Mouse (Mus musculus) kidney, adult 18-20 months (tissue): Measurements from ENCODE around the gene Hist1h2ak.
A peak's percentile ranks its signal among the peaks of the same experiment; 100 is the strongest.

Source experiments
- DNase-seq: peaks from one replicate; pipeline ENCODE4 v3.0.0; 2021

Gene Hist1h2ak

DNA sequence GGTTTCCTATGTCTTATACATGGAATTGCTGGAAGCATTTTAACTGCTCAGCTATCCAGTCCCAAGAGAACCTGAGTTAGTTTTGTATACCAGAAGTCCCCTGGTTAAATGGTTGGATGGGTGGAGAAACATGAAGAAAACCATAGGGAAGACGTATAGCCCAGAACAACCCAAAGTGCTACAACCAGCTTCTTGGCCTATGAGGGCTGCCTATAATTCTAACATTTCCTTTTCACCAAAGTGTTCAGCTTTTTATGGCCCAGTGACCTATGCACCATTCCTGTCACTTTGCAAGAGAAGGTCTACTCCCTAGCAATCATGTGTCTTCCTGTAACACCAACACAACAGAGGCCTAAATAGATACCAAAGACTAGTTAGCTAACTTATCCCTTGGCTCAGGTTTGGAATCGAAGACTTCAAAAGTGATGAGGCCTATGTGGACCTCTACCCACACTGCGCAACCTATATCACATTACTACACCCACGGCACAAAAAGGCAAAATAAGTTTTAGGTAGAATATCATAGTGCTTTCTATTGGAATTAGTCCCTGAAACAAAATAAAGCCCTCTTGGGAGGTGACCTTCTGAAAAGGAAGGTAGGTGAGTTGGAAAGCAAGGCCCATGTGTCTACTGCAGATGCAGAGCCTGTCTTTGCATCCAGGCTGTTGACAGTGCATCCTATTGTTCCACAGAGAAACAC is 35.1 kb downstream of the Hist1h2ak start:
- DNase-seq, result no peak

DNA sequence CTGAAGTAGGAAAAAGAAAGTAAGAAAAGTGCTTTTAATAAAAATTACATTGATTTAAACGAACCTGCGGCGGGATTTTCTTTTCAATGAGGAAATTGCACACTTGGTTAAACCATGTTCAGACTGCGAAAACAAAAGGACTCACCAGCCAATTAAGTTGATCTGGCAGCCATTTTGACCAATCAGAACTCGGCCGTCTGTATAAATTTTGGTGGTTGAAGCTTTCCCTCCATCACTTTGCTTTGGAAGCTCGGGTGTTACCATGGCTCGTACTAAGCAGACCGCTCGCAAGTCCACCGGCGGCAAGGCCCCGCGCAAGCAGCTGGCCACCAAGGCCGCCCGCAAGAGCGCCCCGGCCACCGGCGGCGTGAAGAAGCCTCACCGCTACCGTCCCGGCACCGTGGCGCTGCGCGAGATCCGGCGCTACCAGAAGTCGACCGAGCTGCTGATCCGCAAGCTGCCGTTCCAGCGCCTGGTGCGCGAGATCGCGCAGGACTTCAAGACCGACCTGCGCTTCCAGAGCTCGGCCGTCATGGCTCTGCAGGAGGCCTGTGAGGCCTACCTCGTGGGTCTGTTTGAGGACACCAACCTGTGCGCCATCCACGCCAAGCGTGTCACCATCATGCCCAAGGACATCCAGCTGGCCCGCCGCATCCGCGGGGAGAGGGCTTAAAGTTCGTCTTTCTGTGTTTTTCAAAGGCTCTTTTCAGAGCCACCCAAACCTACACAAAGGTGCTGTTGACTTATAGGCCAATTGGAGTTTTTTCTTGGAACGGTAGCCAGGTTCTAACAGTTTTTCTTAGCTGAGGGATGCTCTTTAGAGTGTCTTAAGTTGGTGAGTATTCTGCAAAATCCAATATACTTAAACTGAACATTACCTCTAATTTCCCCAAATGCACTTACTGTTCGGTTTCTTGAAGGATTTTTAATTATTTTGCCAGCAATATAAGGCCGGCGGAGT is 36.0 kb downstream of the Hist1h2ak start, which contains the start of gene Hist1h3h:
Gene Hist1h3h, plus strand, starts transcription at position 263 of the 961 bp plus-strand sequence.
- peak; percentile 46 for DNase-seq

DNA sequence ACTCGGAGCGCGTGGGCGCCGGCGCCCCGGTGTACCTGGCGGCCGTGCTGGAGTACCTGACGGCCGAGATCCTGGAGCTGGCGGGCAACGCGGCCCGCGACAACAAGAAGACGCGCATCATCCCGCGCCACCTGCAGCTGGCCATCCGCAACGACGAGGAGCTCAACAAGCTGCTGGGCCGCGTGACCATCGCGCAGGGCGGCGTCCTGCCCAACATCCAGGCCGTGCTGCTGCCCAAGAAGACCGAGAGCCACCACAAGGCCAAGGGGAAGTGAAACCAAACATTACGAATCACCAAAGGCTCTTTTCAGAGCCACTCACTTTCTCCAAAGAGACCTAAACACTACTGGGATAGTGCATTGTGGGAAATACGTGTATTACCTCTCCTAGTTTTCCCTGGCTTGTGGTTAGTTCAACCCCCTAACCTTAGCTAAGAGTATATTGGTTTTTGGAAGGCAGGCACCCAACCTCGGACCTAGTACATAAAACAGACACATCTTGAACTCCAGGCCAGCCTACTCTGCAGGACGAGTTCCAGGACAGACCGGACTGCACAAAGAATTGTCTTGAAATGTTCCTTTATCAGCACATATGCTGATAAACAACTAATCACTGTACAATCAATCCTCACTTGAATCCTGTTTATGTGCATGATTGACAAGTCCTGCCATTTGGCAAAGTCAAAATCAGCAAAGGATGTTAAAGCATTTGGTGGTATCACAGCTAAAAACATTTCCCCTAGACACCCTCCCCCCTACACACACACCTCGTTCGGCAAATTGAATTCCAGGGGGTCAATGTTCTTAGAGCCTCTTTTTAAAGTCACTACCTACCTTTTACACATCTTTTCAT is 36.9 kb downstream of the Hist1h2ak start:
- peak; percentile 8 for DNase-seq

DNA sequence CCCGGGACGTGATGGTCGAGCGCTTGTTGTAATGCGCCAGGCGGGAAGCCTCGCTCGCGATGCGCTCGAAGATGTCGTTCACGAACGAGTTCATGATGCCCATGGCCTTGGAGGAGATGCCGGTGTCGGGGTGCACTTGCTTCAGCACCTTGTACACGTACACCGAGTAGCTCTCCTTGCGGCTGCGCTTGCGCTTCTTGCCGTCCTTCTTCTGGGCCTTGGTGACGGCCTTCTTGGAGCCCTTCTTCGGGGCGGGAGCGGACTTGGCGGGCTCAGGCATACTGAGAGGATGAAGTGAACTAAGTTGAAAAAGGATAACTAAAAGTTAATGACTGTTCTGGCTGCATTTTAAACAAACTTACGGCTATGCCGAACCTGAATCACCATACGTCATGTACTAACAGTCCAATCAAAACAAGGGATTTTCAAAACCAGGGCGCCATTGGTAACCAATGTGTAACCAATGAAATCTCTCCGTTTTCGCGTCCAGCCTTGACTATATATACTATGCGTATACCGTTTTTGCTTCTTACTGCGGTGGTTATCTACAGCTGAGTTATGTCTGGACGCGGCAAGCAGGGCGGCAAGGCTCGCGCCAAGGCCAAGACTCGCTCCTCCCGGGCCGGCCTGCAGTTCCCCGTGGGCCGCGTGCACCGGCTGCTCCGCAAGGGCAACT is 37.6 kb downstream of the Hist1h2ak start, which contains the start of the genes Hist1h2bl and Hist1h2ai:
Gene Hist1h2bl, minus strand, starts transcription at position 280 of the 676 bp plus-strand sequence.
Gene Hist1h2ai, plus strand, starts transcription at position 559 of the 676 bp plus-strand sequence.
- peak; percentile 52 for DNase-seq

DNA sequence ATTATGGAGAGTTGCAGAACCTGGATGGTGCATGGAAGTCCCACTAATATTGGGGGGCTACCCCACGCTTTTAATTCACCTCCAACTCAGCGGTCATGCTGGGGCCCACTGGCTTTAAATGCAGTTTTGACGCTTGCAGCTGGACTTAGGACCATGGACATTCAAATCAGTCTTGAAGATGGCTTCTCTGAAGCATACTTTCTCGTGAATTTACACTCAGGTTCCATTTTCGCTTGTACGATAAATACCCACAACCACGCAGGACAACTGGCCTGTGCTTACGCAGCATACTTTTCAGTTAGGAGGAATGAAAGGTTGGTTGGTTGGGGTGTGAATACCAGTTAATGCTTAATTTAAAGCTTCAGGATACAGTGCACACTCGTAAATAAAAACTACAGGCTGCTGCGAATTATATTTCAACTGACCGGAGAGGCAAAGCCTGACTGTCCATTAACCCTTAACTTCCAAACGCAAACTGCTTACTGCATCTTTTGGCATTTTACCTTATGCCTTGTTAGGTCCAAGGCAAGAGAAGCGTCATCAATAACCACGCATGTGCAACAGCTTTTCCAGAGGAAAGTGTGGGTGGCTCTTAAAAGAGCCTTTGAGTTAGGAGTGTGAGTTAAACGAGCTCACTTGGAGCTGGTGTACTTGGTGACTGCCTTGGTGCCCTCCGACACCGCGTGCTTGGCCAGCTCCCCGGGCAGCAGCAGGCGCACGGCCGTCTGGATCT is 38.3 kb downstream of the Hist1h2ak start:
- DNase-seq, result no peak

DNA sequence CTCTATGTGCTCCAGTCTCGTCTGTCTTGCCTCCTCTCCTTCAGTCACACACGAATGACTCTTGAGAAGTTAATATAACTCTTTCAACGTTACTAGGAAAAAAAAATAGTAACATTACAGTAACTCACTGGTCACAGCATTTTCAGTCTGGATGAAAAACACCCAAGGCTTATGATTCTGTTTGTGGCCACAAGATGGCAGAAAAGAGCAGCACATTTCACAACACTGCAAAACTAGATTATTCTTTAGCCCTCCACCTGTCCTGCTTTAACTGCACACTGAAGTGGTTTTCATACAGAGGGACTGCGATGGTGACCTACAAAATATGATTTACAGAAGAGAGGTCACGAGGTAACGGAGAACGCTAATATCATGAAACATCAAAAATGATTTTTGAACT is 38.9 kb downstream of the Hist1h2ak start:
- DNase-seq, result peak; percentile 65

DNA sequence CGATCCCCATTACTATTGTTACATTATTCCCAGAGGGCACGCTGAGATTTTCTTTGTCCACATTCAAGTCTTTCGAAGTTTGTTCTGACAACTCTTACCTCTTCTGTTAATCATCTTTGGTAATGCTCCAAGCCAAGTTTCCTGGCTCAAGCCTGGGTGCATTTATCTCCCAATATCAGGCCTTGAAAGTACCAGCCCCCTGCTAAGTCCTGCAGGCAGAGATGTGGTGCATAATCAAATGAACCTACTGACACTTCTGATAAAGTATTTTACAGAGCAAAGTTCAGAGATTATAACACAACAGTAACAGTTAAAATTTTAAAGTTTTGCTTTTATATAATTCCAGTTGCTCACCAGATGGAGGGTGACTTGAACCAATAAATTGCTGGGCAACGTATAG is 41.9 kb downstream of the Hist1h2ak start:
- DNase-seq, result no peak

DNA sequence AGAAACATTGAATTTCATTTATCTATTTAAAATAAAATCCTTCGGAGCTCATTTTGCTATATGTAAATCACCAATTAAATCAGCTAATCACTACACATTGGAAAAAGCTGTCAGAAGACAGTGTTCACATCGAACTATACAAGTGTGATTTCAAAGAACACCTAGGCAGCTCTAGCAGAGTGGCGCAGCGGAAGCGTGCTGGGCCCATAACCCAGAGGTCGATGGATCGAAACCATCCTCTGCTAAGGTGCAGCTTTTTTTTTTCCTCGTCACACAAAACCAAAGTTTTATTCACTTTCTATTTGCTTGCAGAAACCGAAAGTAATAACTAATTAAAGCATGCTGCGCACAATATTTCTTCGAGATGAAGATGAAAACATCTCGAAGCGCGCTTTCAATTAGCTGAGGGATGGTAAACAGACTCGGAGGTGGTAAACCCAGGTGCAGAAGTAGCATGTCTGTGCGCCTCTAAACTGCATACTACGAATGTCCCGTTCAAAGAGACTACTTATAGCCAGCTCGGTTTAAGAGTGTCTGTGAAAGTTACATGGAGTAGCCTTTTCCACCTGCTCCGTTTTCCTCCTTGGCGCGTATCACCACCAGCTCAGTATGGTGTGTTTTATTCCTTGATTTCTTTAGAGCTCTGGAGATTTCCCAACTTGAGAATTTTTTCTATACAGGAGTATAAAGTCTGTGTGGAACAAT is 42.7 kb downstream of the Hist1h2ak start:
- peak; percentile 78 for DNase-seq

DNA sequence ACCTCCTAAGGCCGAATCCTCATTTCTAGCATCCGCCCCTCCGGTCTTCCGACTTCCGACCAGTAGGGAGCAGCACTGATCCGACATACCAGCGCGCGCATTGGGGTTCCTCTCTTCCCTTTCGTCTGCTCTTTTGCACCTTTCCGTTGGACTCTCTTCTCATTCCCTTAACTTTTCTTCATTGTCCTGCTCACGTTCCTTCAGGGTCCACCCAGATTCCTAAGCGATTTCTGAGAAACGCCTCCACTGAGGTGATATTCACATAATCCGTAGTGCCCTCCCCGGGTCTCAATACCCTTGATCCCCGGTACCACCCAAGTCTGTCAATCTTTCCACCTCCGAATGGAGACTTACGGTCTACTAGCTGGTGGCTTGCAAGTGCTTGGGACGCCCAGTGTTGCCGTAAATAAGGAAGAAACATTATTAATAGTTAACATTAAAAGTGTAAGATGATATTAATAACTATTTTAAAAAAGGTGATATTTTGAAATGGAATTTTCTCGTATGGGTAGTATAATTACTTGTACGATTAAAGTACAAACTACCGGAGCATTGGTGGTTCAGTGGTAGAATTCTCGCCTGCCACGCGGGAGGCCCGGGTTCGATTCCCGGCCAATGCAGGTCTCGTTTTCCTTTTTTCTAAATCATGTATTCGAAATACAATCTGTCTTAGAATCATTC is 43.5 kb downstream of the Hist1h2ak start:
- DNase-seq, result peak; percentile 89

DNA sequence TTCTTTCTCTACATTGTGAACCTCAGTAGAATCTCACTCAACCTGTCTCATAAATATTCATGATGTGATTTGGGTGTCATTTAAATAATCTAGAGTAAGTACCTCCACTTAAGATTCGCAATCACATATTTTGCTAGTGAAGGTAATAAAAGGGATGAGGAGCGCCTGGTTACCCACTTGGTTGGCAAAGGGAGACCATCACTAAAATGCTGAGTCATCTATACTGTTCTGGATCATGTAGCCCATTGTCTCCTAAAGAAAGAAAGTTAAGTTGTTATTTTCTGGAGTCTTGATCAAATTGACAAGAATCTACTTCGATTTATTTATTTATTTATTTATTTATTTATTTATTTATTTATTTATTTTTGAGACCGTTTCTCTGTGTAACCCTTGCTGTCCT is 47.0 kb downstream of the Hist1h2ak start:
- no peak for DNase-seq
